Mouse (Mus musculus) limb, embryonic 12.5 days (tissue): Measurements from ENCODE around the gene Ptger3. TPM values are rescaled to one million over a fixed set of nuclear protein-coding genes. Genes with fewer than 3 reads are reported as not detected.

Experiments used
- ATAC-seq: fragments of 200-750 bp; cut with Nextera tagmentation; 2 replicates; pipeline ENCODE4 v1.8.0; 2017; ENCODE audit warnings: low read depth, moderate TSS enrichment; ENCODE audit not compliant: insufficient number of reproducible peaks, insufficient read depth, low FRiP score, low TSS enrichment
- H3K27ac ChIP-seq: fragments of 300-500 bp; sonication (generic); 2 replicates; pipeline ENCODE4 v1.5.1; 2016; ENCODE audit warnings: mild to moderate bottlenecking, moderate library complexity
- H3K27me3 ChIP-seq: fragments of 300-500 bp; sonication (generic); 2 replicates; pipeline ENCODE4 v1.6.1; 2016; ENCODE audit warnings: mild to moderate bottlenecking, moderate library complexity
- H3K36me3 ChIP-seq: fragments of 300-500 bp; sonication (generic); 2 replicates; pipeline ENCODE4 v1.6.1; 2016; ENCODE audit warnings: mild to moderate bottlenecking, moderate library complexity
- H3K4me1 ChIP-seq: fragments of 300-500 bp; sonication (generic); replicated peaks from 2 replicates; pipeline ENCODE4 v1.6.1; 2016
- H3K4me2 ChIP-seq: fragments of 300-500 bp; sonication (generic); 2 replicates; pipeline ENCODE4 v1.6.1; 2016; ENCODE audit warnings: mild to moderate bottlenecking, moderate library complexity
- H3K4me3 ChIP-seq: fragments of 300-500 bp; sonication (generic); replicated peaks from 2 replicates; pipeline ENCODE4 v1.5.1; 2016; ENCODE audit warnings: mild to moderate bottlenecking
- H3K9ac ChIP-seq: fragments of 300-500 bp; sonication (generic); replicated peaks from 2 replicates; pipeline ENCODE4 v1.6.1; 2016; ENCODE audit warnings: mild to moderate bottlenecking, moderate library complexity
- H3K9me3 ChIP-seq: fragments of 300-500 bp; sonication (generic); 2 replicates; pipeline ENCODE4 v1.6.1; 2016; ENCODE audit warnings: mild to moderate bottlenecking, moderate library complexity
- WGBS: fragments of 180-500 bp; shearing (Covaris S2); methylation state at CpG from one replicate; pipeline ENCODE4 v1.1.7; 2016; 5-methylcytosine and 5-hydroxymethylcytosine counted together
- polyA plus RNA-seq: library from polyadenylated mRNA; unstranded; fragments of >200 nt; fragmentation: Nextera tagmentation; extraction: Ambion mirVana; gene quantifications from 2 replicates; pipeline ENCODE4 v1.2.1, GENCODE M21; 2016

Gene Ptger3
- 1.5 and 1.7 TPM in 2 replicates for polyA plus RNA-seq

- Histone ChIP-seq H3K9me3 (no peaks in the 10 kb centered on the region), H3K9ac (peak within 1 kb of the TSS; percentile 42), H3K4me2 (peak within 1 kb of the TSS; percentile 90), H3K4me1 (peaks cover 13% of the 10 kb centered on the region), H3K27ac (no peak within 1 kb of the TSS), H3K4me3 (peak within 1 kb of the TSS; percentile 53), H3K27me3 (peaks cover 57% of the 10 kb centered on the region), H3K36me3 (no peaks in the 10 kb centered on the region)
- WGBS, result 2% methylated on average over 84 of the region's 84 CpGs
- peak; percentile 76 for ATAC-seq
Measured at GRCm38 (mm10) chr3:157566725-157567565, at the start of gene Ptger3. Gene Ptger3, plus strand, starts transcription at chr3:157566892.

- Histone ChIP-seq H3K36me3 (no peaks in the 10 kb centered on the region), H3K4me3 (no peak overlapping the region), H3K9me3 (no peaks in the 10 kb centered on the region), H3K4me1 (no peaks in the 10 kb centered on the region), H3K27me3 (no peaks in the 10 kb centered on the region), H3K9ac (no peak overlapping the region), H3K27ac (no peak overlapping the region), H3K4me2 (no peak overlapping the region)
- ATAC-seq, result no peak
- WGBS, result 74% methylated on average over 2 of the region's 2 CpGs
Measured at GRCm38 (mm10) chr3:157517992-157518391, 48.7 kb upstream of the Ptger3 start.

DNA sequence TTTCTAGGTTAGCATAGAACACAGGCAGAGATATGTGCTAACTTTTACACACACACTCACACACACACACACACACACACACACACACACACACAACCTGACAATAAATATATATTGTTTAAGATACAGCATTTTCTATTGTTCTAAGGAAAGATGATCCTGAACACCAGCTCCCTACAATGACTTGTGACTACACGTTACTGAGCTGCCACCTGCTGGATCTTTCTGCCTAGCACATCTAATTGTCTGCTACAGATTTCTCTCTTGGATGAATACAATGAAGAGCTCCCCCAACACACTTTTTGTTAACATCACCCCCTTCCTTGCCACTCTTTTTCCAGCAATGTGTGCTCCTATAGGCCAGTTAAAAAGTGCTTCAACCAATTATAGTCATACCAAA is 46.3 kb upstream of the Ptger3 start:
- H3K4me1 ChIP-seq, result no peaks in the 10 kb centered on the region
- no peak overlapping the region for H3K4me3 ChIP-seq
- H3K9me3 ChIP-seq, result no peaks in the 10 kb centered on the region
- H3K36me3 ChIP-seq, result no peaks in the 10 kb centered on the region
- WGBS, result 4% methylated on average over 1 of the region's 1 CpGs
- H3K9ac ChIP-seq, result no peak overlapping the region
- ATAC-seq, result peak; percentile 15; the same call in 1 of the 2 replicates
- H3K4me2 ChIP-seq, result no peak overlapping the region
- no peaks in the 10 kb centered on the region; the same call in 1 of the 2 replicates for H3K27me3 ChIP-seq
- no peak overlapping the region for H3K27ac ChIP-seq

DNA sequence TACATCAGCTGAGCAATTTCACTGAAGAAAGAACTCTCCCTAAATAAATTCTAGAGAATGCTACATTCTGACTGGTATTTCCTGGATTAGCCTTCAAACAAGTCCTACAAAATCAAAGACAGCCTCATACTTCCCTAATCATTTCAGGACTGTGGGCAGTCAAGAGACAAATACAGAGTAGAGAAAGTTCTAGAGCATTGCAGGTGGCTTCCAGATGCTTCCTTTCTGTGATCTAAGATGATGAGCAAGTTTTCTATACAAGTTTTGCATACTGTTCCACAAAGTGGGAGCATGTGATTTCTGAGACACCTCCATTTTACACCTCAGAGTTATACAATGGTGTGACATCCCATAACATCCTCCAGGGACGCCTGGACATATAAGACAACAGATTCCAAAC is 42.9 kb upstream of the Ptger3 start:
- ATAC-seq, result no peak
- WGBS, result 37% methylated on average over 1 of the region's 1 CpGs

GRCm38 (mm10) chr3:157531585-157531984 is 35.1 kb upstream of the Ptger3 start:
- Histone ChIP-seq H3K4me3 (no peak overlapping the region), H3K27ac (no peak overlapping the region), H3K36me3 (peaks cover 4% of the 10 kb centered on the region; the same call in 1 of the 2 replicates), H3K27me3 (peaks cover 33% of the 10 kb centered on the region), H3K9me3 (no peaks in the 10 kb centered on the region), H3K9ac (no peak overlapping the region), H3K4me2 (no peak overlapping the region), H3K4me1 (peaks cover 8% of the 10 kb centered on the region; the same call in 1 of the 2 replicates)
- ATAC-seq, result no peak
- WGBS, result 80% methylated on average over 2 of the region's 2 CpGs

More for the DNA sequence above, 42.9 kb upstream of the Ptger3 start:
- peaks cover 5% of the 10 kb centered on the region; the same call in 1 of the 2 replicates for H3K27me3 ChIP-seq
- H3K4me2 ChIP-seq, result no peak overlapping the region
- no peaks in the 10 kb centered on the region for H3K36me3 ChIP-seq
- no peak overlapping the region for H3K27ac ChIP-seq
- H3K9ac ChIP-seq, result no peak overlapping the region
- no peaks in the 10 kb centered on the region for H3K9me3 ChIP-seq
- no peak overlapping the region for H3K4me3 ChIP-seq
- H3K4me1 ChIP-seq, result no peaks in the 10 kb centered on the region

GRCm38 (mm10) chr3:157533964-157534785 is 32.5 kb upstream of the Ptger3 start, which contains the start of gene Zranb2:
Gene Zranb2, plus strand, starts transcription at chr3:157534160.
- peaks cover 27% of the 10 kb centered on the region for H3K27me3 ChIP-seq
- H3K9me3 ChIP-seq, result no peaks in the 10 kb centered on the region
- peak within 1 kb of the TSS; percentile 89 for H3K27ac ChIP-seq
- H3K9ac ChIP-seq, result peak within 1 kb of the TSS; percentile 86
- ATAC-seq, result peak; percentile 96
- H3K4me2 ChIP-seq, result peak within 1 kb of the TSS; percentile 82
- peak within 1 kb of the TSS; percentile 66 for H3K4me3 ChIP-seq
- peaks cover 8% of the 10 kb centered on the region; the same call in 1 of the 2 replicates for H3K4me1 ChIP-seq
- peaks cover 22% of the 10 kb centered on the region for H3K36me3 ChIP-seq
- WGBS, result 1% methylated on average over 82 of the region's 91 CpGs

DNA sequence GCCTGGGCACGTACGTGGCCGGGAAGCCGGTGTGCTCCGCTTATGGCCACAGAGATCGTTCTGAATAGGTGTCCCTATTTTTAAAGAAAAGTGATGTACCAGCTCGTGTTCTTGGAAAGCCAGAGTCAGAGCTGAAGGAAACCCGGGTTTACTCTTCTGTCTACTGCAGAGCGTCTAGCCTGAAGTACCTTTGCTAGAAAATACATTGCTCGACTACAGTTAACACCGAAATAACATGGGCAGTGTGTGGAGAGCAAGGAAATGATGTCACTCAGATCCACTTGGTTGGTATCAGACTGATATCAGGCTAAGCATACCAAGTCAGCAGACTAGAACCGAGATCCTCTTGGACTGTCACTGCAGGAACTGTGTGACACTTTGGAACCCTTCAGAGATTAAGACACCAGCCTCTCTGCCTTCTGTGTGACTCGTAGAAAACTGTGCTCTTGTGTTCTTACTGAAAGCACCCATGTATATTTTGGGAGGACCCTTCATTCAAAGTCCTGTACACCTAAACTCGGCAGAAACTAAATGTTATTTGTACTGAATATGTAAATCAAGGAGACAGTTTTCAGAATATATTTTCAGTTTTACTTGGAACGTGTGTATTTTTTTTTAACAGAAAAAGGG is 31.8 kb upstream of the Ptger3 start:
- 3% methylated on average over 15 of the region's 15 CpGs for WGBS
- H3K36me3 ChIP-seq, result peaks cover 29% of the 10 kb centered on the region
- peak overlapping the region; percentile 66 for H3K4me3 ChIP-seq
- peaks cover 20% of the 10 kb centered on the region for H3K27me3 ChIP-seq
- peak overlapping the region; percentile 82 for H3K4me2 ChIP-seq
- peak; percentile 35; the same call in 1 of the 2 replicates for ATAC-seq
- peak overlapping the region; percentile 86 for H3K9ac ChIP-seq
- no peaks in the 10 kb centered on the region for H3K9me3 ChIP-seq
- H3K27ac ChIP-seq, result peak overlapping the region; percentile 89
- H3K4me1 ChIP-seq, result peaks cover 8% of the 10 kb centered on the region; the same call in 1 of the 2 replicates

GRCm38 (mm10) chr3:157549323-157549722 is 17.4 kb upstream of the Ptger3 start:
- Histone ChIP-seq H3K9me3 (no peaks in the 10 kb centered on the region), H3K9ac (no peak overlapping the region), H3K4me3 (no peak overlapping the region), H3K36me3 (peaks cover 51% of the 10 kb centered on the region), H3K27ac (no peak overlapping the region), H3K4me1 (no peaks in the 10 kb centered on the region), H3K27me3 (no peaks in the 10 kb centered on the region), H3K4me2 (no peak overlapping the region)
- ATAC-seq, result no peak
- WGBS, result 98% methylated on average over 2 of the region's 2 CpGs

- H3K27ac ChIP-seq, result no peak overlapping the region
- no peaks in the 10 kb centered on the region for H3K9me3 ChIP-seq
- WGBS, result 94% methylated on average over 3 of the region's 3 CpGs
- H3K4me1 ChIP-seq, result no peaks in the 10 kb centered on the region
- H3K4me2 ChIP-seq, result no peak overlapping the region
- peaks cover 45% of the 10 kb centered on the region for H3K36me3 ChIP-seq
- H3K9ac ChIP-seq, result no peak overlapping the region
- H3K4me3 ChIP-seq, result no peak overlapping the region
- ATAC-seq, result no peak; the same call in 1 of the 2 replicates
- no peaks in the 10 kb centered on the region for H3K27me3 ChIP-seq
Measured at GRCm38 (mm10) chr3:157549758-157550600, 16.7 kb upstream of the Ptger3 start.

GRCm38 (mm10) chr3:157565196-157565595 is 1.5 kb upstream of the Ptger3 start:
- peaks cover 53% of the 10 kb centered on the region for H3K27me3 ChIP-seq
- ATAC-seq, result no peak
- no peaks in the 10 kb centered on the region for H3K9me3 ChIP-seq
- peaks cover 13% of the 10 kb centered on the region for H3K4me1 ChIP-seq
- no peak overlapping the region for H3K4me3 ChIP-seq
- no peak overlapping the region for H3K9ac ChIP-seq
- WGBS, result 20% methylated on average over 2 of the region's 2 CpGs
- no peak overlapping the region for H3K4me2 ChIP-seq
- no peak overlapping the region for H3K27ac ChIP-seq
- no peaks in the 10 kb centered on the region for H3K36me3 ChIP-seq
